Mouse (Mus musculus) WW6 (cell line): ENCODE results near the gene Fam208b.
"Not testable (repeated sequence)": the region's sequence is repeated elsewhere in the genome, so short reads cannot be mapped to it uniquely, and the experiment has no call there.

Experiments
- DNase-seq: peaks from one replicate; pipeline ENCODE4 v3.0.0-alpha.2; 2013; ENCODE audit warnings: low read depth, low spot score

Fam208b gene

GRCm38 (mm10) chr13:3519357-3519756, 91.6 kb downstream of the Fam208b start:
- DNase-seq = not testable (repeated sequence)
